Mouse (Mus musculus) liver, postnatal 0 days (tissue): ENCODE data around the gene Fam173a. TPM values are rescaled to one million over a fixed set of nuclear protein-coding genes. Genes with fewer than 3 reads are reported as not detected.
"Not testable (repeated sequence)": the region's sequence is repeated elsewhere in the genome, so short reads cannot be mapped to it uniquely, and the experiment has no call there.

ENCODE experiments used
- ATAC-seq: fragments of 200-750 bp; cut with Nextera tagmentation; 2 replicates; pipeline ENCODE4 v1.8.0; 2017; ENCODE audit warnings: mild to moderate bottlenecking, moderate library complexity
- DNase-seq: peaks from one replicate; pipeline ENCODE4 v3.0.0-alpha.2; 2016
- H3K27ac ChIP-seq: fragments of 300-500 bp; sonication (generic); 2 replicates; pipeline ENCODE4 v1.5.1; 2014; ENCODE audit warnings: antibody characterized with exemption, moderate library complexity, mild to moderate bottlenecking, low read depth
- H3K27me3 ChIP-seq: fragments of 300-500 bp; sonication (generic); 2 replicates; pipeline ENCODE4 v1.6.1; 2014; ENCODE audit warnings: low read length, control low read depth, mixed read lengths; ENCODE audit not compliant: insufficient read depth
- H3K36me3 ChIP-seq: fragments of 300-500 bp; sonication (generic); replicated peaks from 2 replicates; pipeline ENCODE4 v1.6.1; 2014; ENCODE audit warnings: mild to moderate bottlenecking, control low read depth, low read length, moderate library complexity, mixed read lengths; ENCODE audit not compliant: insufficient read depth
- H3K4me1 ChIP-seq: fragments of 300-500 bp; sonication (generic); 2 replicates; pipeline ENCODE4 v1.6.1; 2014; ENCODE audit warnings: antibody characterized with exemption, mild to moderate bottlenecking, control low read depth; ENCODE audit not compliant: insufficient read depth
- H3K4me2 ChIP-seq: fragments of 300-500 bp; sonication (generic); 2 replicates; pipeline ENCODE4 v1.6.1; 2014; ENCODE audit warnings: low read depth, mild to moderate bottlenecking, low read length, moderate library complexity, mixed read lengths
- H3K4me3 ChIP-seq: fragments of 300-500 bp; sonication (generic); 2 replicates; pipeline ENCODE4 v1.5.1; 2014; ENCODE audit warnings: low read depth, low read length
- H3K9ac ChIP-seq: fragments of 300-500 bp; sonication (generic); replicated peaks from 2 replicates; pipeline ENCODE4 v1.6.1; 2014; ENCODE audit warnings: mild to moderate bottlenecking, moderate library complexity
- H3K9me3 ChIP-seq: fragments of 300-500 bp; sonication (generic); 2 replicates; pipeline ENCODE4 v1.6.1; 2016; ENCODE audit warnings: mild to moderate bottlenecking, control low read depth, low read length, mixed read lengths
- CTCF ChIP-seq: sonication (generic); IDR thresholded peaks from 2 replicates; pipeline ENCODE4 v1.5.1; 2016; ENCODE audit warnings: antibody characterized with exemption, low read depth
- EP300 ChIP-seq: IDR thresholded peaks from 2 replicates; pipeline ENCODE4 v1.6.1; 2016; ENCODE audit warnings: antibody characterized with exemption, low read depth, mild to moderate bottlenecking
- WGBS: fragments of 180-500 bp; shearing (Covaris S2); extraction: QIAGEN DNeasy Blood & Tissue Kit; methylation state at CpG from one replicate; pipeline ENCODE4 v1.1.7; 2014; ENCODE audit not compliant: insufficient replicate concordance; 5-methylcytosine and 5-hydroxymethylcytosine counted together
- microRNA-seq: library from miRNA; unstranded; fragments of <30 nt; microRNA quantifications from one replicate; pipeline ENCODE4, GENCODE M21; 2016
- polyA plus RNA-seq: library from polyadenylated mRNA; unstranded; fragments of >200 nt; fragmentation: Nextera tagmentation; extraction: Ambion mirVana; gene quantifications from 2 replicates; pipeline ENCODE4 v1.2.1, GENCODE M21; 2015

Fam173a gene
- polyA plus RNA-seq, 1 experiment from 2014 or later, result 51.6 TPM

GRCm38 (mm10) chr17:25748238-25748637 lies 44.5 kb downstream of the Fam173a start:
- no peaks in the 10 kb centered on the region for H3K36me3 ChIP-seq
- no peak overlapping the region for H3K27ac ChIP-seq
- no peak for DNase-seq
- 84% methylated on average over 4 of the region's 4 CpGs for WGBS
- H3K4me1 ChIP-seq, result no peaks in the 10 kb centered on the region
- ATAC-seq, result no peak
- no peaks in the 10 kb centered on the region for H3K27me3 ChIP-seq
- no peak overlapping the region for H3K4me3 ChIP-seq
- no peaks in the 10 kb centered on the region for H3K9me3 ChIP-seq
- no peak overlapping the region for H3K4me2 ChIP-seq
- H3K9ac ChIP-seq, result no peak overlapping the region
- TF ChIP-seq EP300, result no peak
- TF ChIP-seq CTCF, result no peak

GRCm38 (mm10) chr17:25744311-25744710 lies 48.4 kb downstream of the Fam173a start:
- TF ChIP-seq EP300, result no peak
- TF ChIP-seq CTCF, result no peak
- WGBS, result 78% methylated on average over 10 of the region's 10 CpGs

GRCm38 (mm10) chr17:25743831-25744230 lies 48.9 kb downstream of the Fam173a start:
- no peak overlapping the region for H3K4me2 ChIP-seq
- no peak overlapping the region for H3K4me3 ChIP-seq
- no peaks in the 10 kb centered on the region for H3K36me3 ChIP-seq
- WGBS, result 76% methylated on average over 9 of the region's 9 CpGs
- DNase-seq, result no peak
- ATAC-seq, result no peak
- H3K9me3 ChIP-seq, result no peaks in the 10 kb centered on the region
- no peak overlapping the region for H3K27ac ChIP-seq
- H3K4me1 ChIP-seq, result no peaks in the 10 kb centered on the region
- TF ChIP-seq EP300, result no peak
- TF ChIP-seq CTCF, result no peak
- H3K9ac ChIP-seq, result no peak overlapping the region
- H3K27me3 ChIP-seq, result no peaks in the 10 kb centered on the region

More at GRCm38 (mm10) chr17:25744311-25744710, 48.4 kb downstream of the Fam173a start:
- H3K4me2 ChIP-seq, result no peak overlapping the region
- no peak overlapping the region for H3K27ac ChIP-seq
- no peaks in the 10 kb centered on the region for H3K27me3 ChIP-seq
- H3K9me3 ChIP-seq, result no peaks in the 10 kb centered on the region
- H3K9ac ChIP-seq, result no peak overlapping the region
- H3K4me1 ChIP-seq, result no peaks in the 10 kb centered on the region
- H3K36me3 ChIP-seq, result no peaks in the 10 kb centered on the region
- no peak overlapping the region for H3K4me3 ChIP-seq
- no peak for DNase-seq
- no peak for ATAC-seq

- not testable (repeated sequence) for H3K9me3 ChIP-seq, H3K27me3 ChIP-seq, H3K4me2 ChIP-seq, DNase-seq, H3K36me3 ChIP-seq, H3K9ac ChIP-seq, H3K4me3 ChIP-seq, H3K27ac ChIP-seq, H3K4me1 ChIP-seq, ATAC-seq
- WGBS, result 67% methylated on average over 12 of the region's 12 CpGs
Measured at GRCm38 (mm10) chr17:25741471-25741870, 51.2 kb downstream of the Fam173a start.

Small RNA genes within 50 kb of the gene (microRNA-seq; reads per million reads assigned to microRNA genes)
- not detected for gene Gm25083
- gene Mir3082, result 1.6 reads per million
- gene Mir6966, result not detected

Other genes with a start within 250 kb of the Fam173a start
- 0.08 TPM in 1 of 2 replicates, not detected in the other for gene Sox8, start 222.2 kb downstream of the Fam173a start, polyA plus RNA-seq
- 11.9 and 12.5 TPM in 2 replicates for gene Lmf1, start 213.8 kb downstream of the Fam173a start, polyA plus RNA-seq
- 0.39 TPM in 1 of 2 replicates, not detected in the other for gene Gng13, start 75.7 kb downstream of the Fam173a start, polyA plus RNA-seq
- gene Chtf18, start 65.5 kb downstream of the Fam173a start, polyA plus RNA-seq, result 7.4 TPM in 2 replicates
- 3.8 and 3.9 TPM in 2 replicates for gene Rpusd1, start 65.2 kb downstream of the Fam173a start, polyA plus RNA-seq
- gene Mslnl, start 56.9 kb downstream of the Fam173a start, polyA plus RNA-seq, result not detected in 2 replicates
- gene Msln, start 38.5 kb downstream of the Fam173a start, polyA plus RNA-seq, result 12.3 and 14.7 TPM in 2 replicates
- gene Narfl, start 19.1 kb downstream of the Fam173a start, polyA plus RNA-seq, result 12.8 and 15.3 TPM in 2 replicates
- 8.3 and 9.4 TPM in 2 replicates for gene Haghl, start 7.2 kb downstream of the Fam173a start, polyA plus RNA-seq
- gene Ccdc78, start 6.3 kb downstream of the Fam173a start, polyA plus RNA-seq, result not detected in 2 replicates
- gene AC134908.4, start 2.8 kb upstream of the Fam173a start, polyA plus RNA-seq, result not detected in 2 replicates
- gene Metrn, start 4.2 kb upstream of the Fam173a start, polyA plus RNA-seq, result 11.9 TPM in 2 replicates
- 0.05 TPM in 1 of 2 replicates, not detected in the other for gene Fbxl16, start 16.2 kb upstream of the Fam173a start, polyA plus RNA-seq
- 5.5 and 7.2 TPM in 2 replicates for gene Wdr24, start 30.7 kb upstream of the Fam173a start, polyA plus RNA-seq
- 12.8 and 13.8 TPM in 2 replicates for gene Jmjd8, start 36.0 kb upstream of the Fam173a start, polyA plus RNA-seq
- gene Stub1, start 40.5 kb upstream of the Fam173a start, polyA plus RNA-seq, result 118 and 119 TPM in 2 replicates
- gene Rhbdl1, start 44.4 kb upstream of the Fam173a start, polyA plus RNA-seq, result 0.17 and 0.35 TPM in 2 replicates
- gene Gm20683, start 48.9 kb upstream of the Fam173a start, polyA plus RNA-seq, result 0.30 and 0.34 TPM in 2 replicates
- gene Rhot2, start 52.0 kb upstream of the Fam173a start, polyA plus RNA-seq, result 9.8 and 10.4 TPM in 2 replicates
- 2.7 and 3.4 TPM in 2 replicates for gene Wdr90, start 68.6 kb upstream of the Fam173a start, polyA plus RNA-seq
- gene Mcrip2, start 75.9 kb upstream of the Fam173a start, polyA plus RNA-seq, result 127 and 143 TPM in 2 replicates
- 64.8 and 72.5 TPM in 2 replicates for gene Mettl26, start 82.2 kb upstream of the Fam173a start, polyA plus RNA-seq
- 0.33 and 0.54 TPM in 2 replicates for gene Wfikkn1, start 88.0 kb upstream of the Fam173a start, polyA plus RNA-seq
- gene Rab40c, start 126.8 kb upstream of the Fam173a start, polyA plus RNA-seq, result 6.5 and 7.3 TPM in 2 replicates
- 56.0 and 58.7 TPM in 2 replicates for gene Pigq, start 152.0 kb upstream of the Fam173a start, polyA plus RNA-seq
- 2.0 and 3.8 TPM in 2 replicates for gene Nhlrc4, start 152.1 kb upstream of the Fam173a start, polyA plus RNA-seq
- gene A930017K11Rik, start 159.7 kb upstream of the Fam173a start, polyA plus RNA-seq, result not detected in 2 replicates
- 6.6 and 8.3 TPM in 2 replicates for gene Capn15, start 192.9 kb upstream of the Fam173a start, polyA plus RNA-seq